Mouse (Mus musculus): ENCODE data around the gene Echs1. TPM values are rescaled to one million over a fixed set of nuclear protein-coding genes. Genes with fewer than 3 reads are reported as not detected.

Echs1 gene
- total RNA-seq, 2 experiments from 2014 or later = 63.7 to 66.6 TPM

GRCm38 (mm10) chr7:140120484-140120883 is 4.2 kb upstream of the Echs1 start:
- no peak for DNase-seq (ENCODE audit: low spot score in 2 of 2)

- peak; percentile 60 to 74 for DNase-seq (ENCODE audit: low spot score in 2 of 2)
Observed at GRCm38 (mm10) chr7:140115583-140116328, 520 bp downstream of the Echs1 start, which contains the start of gene Paox. Paox (plus strand) TSS chr7:140115799.

GRCm38 (mm10) chr7:140111943-140112342 is 4.3 kb downstream of the Echs1 start:
- DNase-seq (ENCODE audit: low spot score in 2 of 2) = no peak

GRCm38 (mm10) chr7:140104009-140104408 is 12.3 kb downstream of the Echs1 start:
- DNase-seq (ENCODE audit: low spot score in 2 of 2) = no peak

- peak; percentile 79 to 86 for DNase-seq (ENCODE audit: low spot score in 2 of 2)
Observed at GRCm38 (mm10) chr7:140101993-140102860, 14.0 kb downstream of the Echs1 start, which contains the start of gene Fuom. Fuom (minus strand) TSS chr7:140102441.

- DNase-seq (ENCODE audit: low spot score in 2 of 2) = no peak
Observed at GRCm38 (mm10) chr7:140101498-140101897, 14.8 kb downstream of the Echs1 start.

- no peak for DNase-seq (ENCODE audit: low spot score in 2 of 2)
Observed at GRCm38 (mm10) chr7:140098466-140098865, 17.8 kb downstream of the Echs1 start.

GRCm38 (mm10) chr7:140096055-140096454 is 20.2 kb downstream of the Echs1 start:
- no peak for DNase-seq (ENCODE audit: low spot score in 2 of 2)

- DNase-seq (ENCODE audit: low spot score in 2 of 2) = no peak
Observed at GRCm38 (mm10) chr7:140095556-140095955, 20.7 kb downstream of the Echs1 start.

- no peak for DNase-seq (ENCODE audit: low spot score in 2 of 2)
Observed at GRCm38 (mm10) chr7:140094954-140095353, 21.3 kb downstream of the Echs1 start.

- no peak for DNase-seq (ENCODE audit: low spot score in 2 of 2)
Observed at GRCm38 (mm10) chr7:140092924-140093528, 23.2 kb downstream of the Echs1 start, which contains the start of gene Prap1. Prap1 (plus strand) TSS chr7:140093395.

- no peak for DNase-seq (ENCODE audit: low spot score in 2 of 2)
Observed at GRCm38 (mm10) chr7:140090601-140091000, 25.7 kb downstream of the Echs1 start.

- DNase-seq (ENCODE audit: low spot score in 2 of 2) = peak; percentile 91 to 94
Observed at GRCm38 (mm10) chr7:140082242-140082678, 34.0 kb downstream of the Echs1 start, which contains the start of gene Caly. Caly (minus strand) TSS chr7:140082548.

GRCm38 (mm10) chr7:140081408-140082241 is 34.7 kb downstream of the Echs1 start:
- DNase-seq (ENCODE audit: low spot score in 2 of 2) = peak; percentile 39 to 61

- peak; percentile 92 to 95 for DNase-seq (ENCODE audit: low spot score in 2 of 2)
Observed at GRCm38 (mm10) chr7:140080503-140081156, 35.6 kb downstream of the Echs1 start.

- peak; percentile 64 to 79 for DNase-seq (ENCODE audit: low spot score in 2 of 2)
Observed at GRCm38 (mm10) chr7:140078711-140079110, 37.6 kb downstream of the Echs1 start.

GRCm38 (mm10) chr7:140077698-140078097 is 38.6 kb downstream of the Echs1 start:
- no peak for DNase-seq (ENCODE audit: low spot score in 2 of 2)

GRCm38 (mm10) chr7:140070042-140070711 is 46.1 kb downstream of the Echs1 start:
- DNase-seq (ENCODE audit: low spot score in 2 of 2) = no peak

GRCm38 (mm10) chr7:140067397-140067796 is 48.9 kb downstream of the Echs1 start:
- DNase-seq (ENCODE audit: low spot score in 2 of 2) = no peak

Measured in layer of hippocampus, adult 18-20 months (tissue).